Mouse (Mus musculus) heart, embryonic 16.5 days (tissue): Measurements from ENCODE around the gene Itga1. TPM values are rescaled to one million over a fixed set of nuclear protein-coding genes. Genes with fewer than 3 reads are reported as not detected.

Experiments
- ATAC-seq: fragments of 200-750 bp; cut with Nextera tagmentation; replicated peaks from 2 replicates; pipeline ENCODE4 v1.8.0; 2017; ENCODE audit warnings: moderate number of reproducible peaks; ENCODE audit not compliant: insufficient read depth, low FRiP score; ENCODE audit errors: extremely low read depth
- H3K27ac ChIP-seq: fragments of 300-500 bp; sonication (generic); 2 replicates; pipeline ENCODE4 v1.5.1; 2014; ENCODE audit warnings: mild to moderate bottlenecking, low read length, control low read depth, moderate library complexity
- H3K27me3 ChIP-seq: fragments of 300-500 bp; sonication (generic); 2 replicates; pipeline ENCODE4 v1.6.1; 2014; ENCODE audit warnings: low read length, mixed read lengths; ENCODE audit not compliant: control insufficient read depth, insufficient read depth
- H3K36me3 ChIP-seq: fragments of 300-500 bp; sonication (generic); 2 replicates; pipeline ENCODE4 v1.6.1; 2014; ENCODE audit not compliant: control insufficient read depth, insufficient read depth
- H3K4me1 ChIP-seq: fragments of 300-500 bp; sonication (generic); 2 replicates; pipeline ENCODE4 v1.6.1; 2014; ENCODE audit warnings: low read length, mixed read lengths; ENCODE audit not compliant: control insufficient read depth, insufficient read depth
- H3K4me2 ChIP-seq: fragments of 300-500 bp; sonication (generic); 2 replicates; pipeline ENCODE4 v1.6.1; 2014; ENCODE audit warnings: low read depth, mild to moderate bottlenecking, control low read depth, low read length
- H3K4me3 ChIP-seq: fragments of 300-500 bp; sonication (generic); 2 replicates; pipeline ENCODE4 v1.5.1; 2014; ENCODE audit warnings: mild to moderate bottlenecking, control low read depth, low read length
- H3K9ac ChIP-seq: fragments of 300-500 bp; sonication (generic); 2 replicates; pipeline ENCODE4 v1.6.1; 2014; ENCODE audit warnings: low read length, control low read depth
- H3K9me3 ChIP-seq: fragments of 300-500 bp; sonication (generic); replicated peaks from 2 replicates; pipeline ENCODE4 v1.6.1; 2016; ENCODE audit warnings: low read length; ENCODE audit not compliant: control insufficient read depth
- WGBS: fragments of 180-500 bp; shearing (Covaris S2); extraction: QIAGEN DNeasy Blood & Tissue Kit; methylation state at CpG from one replicate; pipeline ENCODE4 v1.1.7; 2014; 5-methylcytosine and 5-hydroxymethylcytosine counted together
- polyA plus RNA-seq: library from polyadenylated mRNA; unstranded; fragments of >200 nt; fragmentation: Nextera tagmentation; extraction: Ambion mirVana; gene quantifications from 2 replicates; pipeline ENCODE4 v1.2.1, GENCODE M21; 2015

Itga1 gene
- polyA plus RNA-seq, 1 experiment from 2014 or later: 26.3 TPM

DNA sequence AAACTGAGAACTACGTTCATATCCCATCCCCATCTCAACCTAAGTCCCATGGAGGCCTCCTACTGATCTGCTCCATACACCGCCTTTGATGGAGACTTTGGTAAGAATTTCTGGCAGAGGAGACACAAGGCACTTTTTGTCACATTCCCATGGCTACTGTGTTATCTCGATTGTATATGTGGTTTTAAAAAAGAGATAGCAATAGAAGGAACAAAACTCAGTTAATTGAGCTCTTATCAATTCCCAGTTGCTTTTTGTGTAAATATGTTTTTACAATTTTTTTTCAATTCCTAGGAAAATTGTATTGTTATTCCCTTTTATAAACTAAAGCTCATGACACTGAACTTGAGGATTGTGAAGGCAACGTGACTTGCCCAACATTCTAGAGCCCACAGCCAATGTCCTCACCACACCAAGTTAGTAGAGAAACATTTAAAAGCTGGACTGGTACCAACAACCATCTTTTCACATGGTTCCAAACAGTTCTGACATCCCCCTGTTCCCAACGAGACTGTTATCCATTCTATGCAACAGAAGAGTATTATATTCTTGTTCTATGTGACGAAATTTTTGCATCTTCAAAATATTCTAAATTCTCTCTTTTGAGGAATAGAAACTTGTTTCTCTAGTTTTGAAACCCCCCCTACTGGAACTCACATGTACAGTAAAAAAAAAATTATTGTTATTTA is 22.6 kb downstream of the Itga1 start:
- Histone ChIP-seq H3K27me3 (no peaks in the 10 kb centered on the region), H3K4me2 (no peak overlapping the region), H3K9ac (no peak overlapping the region), H3K9me3 (no peaks in the 10 kb centered on the region), H3K36me3 (no peaks in the 10 kb centered on the region), H3K4me3 (no peak overlapping the region), H3K4me1 (peaks cover 4% of the 10 kb centered on the region; the same call in 1 of the 2 replicates), H3K27ac (no peak overlapping the region)
- 71% methylated on average over 6 of the region's 6 CpGs for WGBS
- no peak for ATAC-seq

DNA sequence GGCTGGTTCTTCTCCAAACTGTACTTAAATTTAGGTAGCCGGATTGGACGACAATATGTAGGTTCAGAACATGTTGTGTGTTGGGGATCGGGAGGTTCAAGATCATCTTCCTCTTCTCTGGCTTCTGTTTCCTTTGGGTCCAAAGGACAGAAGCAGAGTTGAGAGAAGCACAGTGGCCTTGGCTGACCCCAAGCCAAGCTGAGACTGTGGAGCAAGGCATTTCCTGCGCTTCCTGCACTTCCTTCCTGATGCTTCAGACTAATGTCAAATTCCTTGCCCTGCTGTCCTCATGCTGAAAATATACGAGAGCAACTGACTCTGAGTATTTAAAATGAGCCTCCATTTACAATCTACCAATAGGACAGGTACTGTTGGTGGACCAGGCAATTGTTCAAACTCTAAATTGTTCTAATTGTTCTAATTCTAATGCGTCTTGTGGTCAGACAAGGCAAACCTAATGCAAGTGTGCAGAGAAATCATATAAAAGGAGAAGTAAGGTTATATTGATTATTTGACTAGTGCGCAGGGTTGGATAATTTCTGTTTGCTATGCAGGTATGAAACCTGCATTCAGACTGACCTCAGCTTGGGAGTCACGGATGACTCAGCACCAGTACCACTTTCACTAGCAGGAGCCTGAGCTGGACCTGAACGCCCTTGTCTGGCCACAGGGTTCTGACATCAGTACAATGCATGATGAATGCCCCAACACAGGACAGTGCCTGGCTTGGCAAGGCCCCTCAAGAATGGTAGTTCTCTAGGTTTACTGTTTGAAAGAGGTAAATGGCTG is 24.2 kb downstream of the Itga1 start:
- no peaks in the 10 kb centered on the region for H3K9me3 ChIP-seq
- no peak overlapping the region for H3K9ac ChIP-seq
- H3K4me2 ChIP-seq: no peak overlapping the region
- no peak for ATAC-seq
- H3K27ac ChIP-seq: no peak overlapping the region
- H3K27me3 ChIP-seq: no peaks in the 10 kb centered on the region
- no peak overlapping the region for H3K4me3 ChIP-seq
- H3K4me1 ChIP-seq: peaks cover 4% of the 10 kb centered on the region; the same call in 1 of the 2 replicates
- no peaks in the 10 kb centered on the region for H3K36me3 ChIP-seq
- WGBS: 74% methylated on average over 9 of the region's 9 CpGs

GRCm38 (mm10) chr13:115072386-115072785 is 29.4 kb downstream of the Itga1 start:
- Histone ChIP-seq H3K4me3 (no peak overlapping the region), H3K9ac (no peak overlapping the region), H3K9me3 (no peaks in the 10 kb centered on the region), H3K4me2 (no peak overlapping the region), H3K27ac (no peak overlapping the region), H3K36me3 (no peaks in the 10 kb centered on the region), H3K27me3 (no peaks in the 10 kb centered on the region), H3K4me1 (0 out of 2 replicates have a peak, but pooled peaks cover 2% of the 10 kb centered on the region)
- WGBS: 77% methylated on average over 6 of the region's 6 CpGs
- no peak for ATAC-seq

GRCm38 (mm10) chr13:115071431-115071830 is 30.3 kb downstream of the Itga1 start:
- no peak for ATAC-seq
- H3K4me1 ChIP-seq: 0 out of 2 replicates have a peak, but pooled peaks cover 2% of the 10 kb centered on the region
- no peak overlapping the region for H3K9ac ChIP-seq
- H3K4me2 ChIP-seq: no peak overlapping the region
- H3K27ac ChIP-seq: no peak overlapping the region
- no peaks in the 10 kb centered on the region for H3K36me3 ChIP-seq
- no peaks in the 10 kb centered on the region for H3K27me3 ChIP-seq
- WGBS: 80% methylated on average over 3 of the region's 3 CpGs
- no peak overlapping the region for H3K4me3 ChIP-seq
- no peaks in the 10 kb centered on the region for H3K9me3 ChIP-seq

DNA sequence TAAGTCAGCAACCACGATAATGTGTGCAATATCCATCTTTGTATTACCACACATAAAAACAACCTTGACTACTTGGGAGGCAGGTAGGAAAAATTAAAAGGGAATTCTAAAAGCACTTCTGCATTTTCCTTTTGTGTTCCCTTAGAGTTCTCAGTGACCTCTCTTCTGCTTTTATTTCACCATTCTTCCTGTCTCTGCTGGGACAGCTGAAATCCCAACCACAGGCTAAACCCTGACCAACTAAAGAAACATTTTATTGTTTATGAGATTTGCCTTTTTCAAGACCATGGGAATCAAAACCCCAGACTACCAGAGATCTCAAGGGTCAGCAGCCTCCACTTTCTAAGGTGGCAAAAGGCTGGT is 33.8 kb downstream of the Itga1 start:
- H3K36me3 ChIP-seq: no peaks in the 10 kb centered on the region
- H3K27me3 ChIP-seq: no peaks in the 10 kb centered on the region
- H3K4me3 ChIP-seq: no peak overlapping the region
- H3K4me1 ChIP-seq: 0 out of 2 replicates have a peak, but pooled peaks cover 4% of the 10 kb centered on the region
- H3K4me2 ChIP-seq: no peak overlapping the region
- no peak for ATAC-seq
- H3K9ac ChIP-seq: no peak overlapping the region
- WGBS: 85% methylated on average over 1 of the region's 1 CpGs
- H3K9me3 ChIP-seq: no peaks in the 10 kb centered on the region
- H3K27ac ChIP-seq: no peak overlapping the region

- WGBS: 91% methylated on average over 4 of the region's 4 CpGs
- ATAC-seq: no peak
- Histone ChIP-seq H3K36me3 (no peaks in the 10 kb centered on the region), H3K27me3 (no peaks in the 10 kb centered on the region), H3K9ac (no peak overlapping the region), H3K27ac (no peak overlapping the region), H3K4me3 (no peak overlapping the region), H3K4me1 (0 out of 2 replicates have a peak, but pooled peaks cover 4% of the 10 kb centered on the region), H3K4me2 (no peak overlapping the region), H3K9me3 (no peaks in the 10 kb centered on the region)
Observed at GRCm38 (mm10) chr13:115067324-115067967, 34.3 kb downstream of the Itga1 start.

- Histone ChIP-seq H3K27me3 (no peaks in the 10 kb centered on the region), H3K27ac (no peak overlapping the region), H3K9ac (no peak overlapping the region), H3K36me3 (0 out of 2 replicates have a peak, but pooled peaks cover 2% of the 10 kb centered on the region), H3K4me2 (no peak overlapping the region), H3K4me3 (no peak overlapping the region), H3K4me1 (0 out of 2 replicates have a peak, but pooled peaks cover 2% of the 10 kb centered on the region), H3K9me3 (no peaks in the 10 kb centered on the region)
- WGBS: 65% methylated on average over 5 of the region's 5 CpGs
- no peak for ATAC-seq
Observed at GRCm38 (mm10) chr13:115057555-115057954, 44.2 kb downstream of the Itga1 start.

DNA sequence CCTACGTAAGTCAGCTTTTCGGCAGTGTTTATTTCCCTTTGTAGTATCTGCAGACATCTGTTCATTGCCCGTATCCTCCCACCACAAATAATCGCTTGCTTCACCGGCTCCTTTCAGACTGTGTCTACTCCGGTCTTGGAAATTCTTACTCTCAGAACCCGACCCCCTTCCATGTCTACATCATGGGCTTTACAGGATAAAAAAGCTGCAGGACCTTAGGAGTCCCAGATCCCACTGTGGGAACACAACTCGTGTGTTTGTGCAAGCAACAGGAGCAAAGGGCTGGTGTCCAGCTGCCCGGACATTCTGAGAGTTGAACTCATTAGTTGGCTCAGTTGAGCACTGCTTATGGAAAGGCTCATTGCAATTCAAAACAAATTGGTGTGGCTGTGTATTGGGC is 47.0 kb downstream of the Itga1 start:
- no peak overlapping the region for H3K4me3 ChIP-seq
- no peak overlapping the region for H3K27ac ChIP-seq
- peaks cover 2% of the 10 kb centered on the region; the same call in 1 of the 2 replicates for H3K4me1 ChIP-seq
- no peak for ATAC-seq
- WGBS: 50% methylated on average over 9 of the region's 9 CpGs
- no peak overlapping the region for H3K9ac ChIP-seq
- no peaks in the 10 kb centered on the region for H3K9me3 ChIP-seq
- peak overlapping the region; percentile 3; the same call in 1 of the 2 replicates for H3K4me2 ChIP-seq
- H3K36me3 ChIP-seq: no peaks in the 10 kb centered on the region
- no peaks in the 10 kb centered on the region for H3K27me3 ChIP-seq
